Mouse (Mus musculus): ENCODE data around the gene Hps4. TPM values are rescaled to one million over a fixed set of nuclear protein-coding genes. Genes with fewer than 3 reads are reported as not detected.
"Not testable (repeated sequence)": the region's sequence is repeated elsewhere in the genome, so short reads cannot be mapped to it uniquely, and the experiment has no call there.

Hps4 gene
- polyA plus RNA-seq, 1 experiment from 2014 or later: 28.8 TPM

GRCm38 (mm10) chr5:112411072-112411471 lies 68.2 kb downstream of the Hps4 start:
- no peak for TF ChIP-seq CTCF (IDR thresholded peaks at IDR 0.05; ENCODE audit: low read depth)
- no peaks in the 10 kb centered on the region for H3K36me3 ChIP-seq (ENCODE audit: control insufficient read depth, insufficient read depth)
- H3K27me3 ChIP-seq (replicated peaks; ENCODE audit: control insufficient read depth, insufficient read depth, low read length): peaks cover 8% of the 10 kb centered on the region
- H3K9ac ChIP-seq (ENCODE audit: low read depth, low read length): no peak overlapping the region
- WGBS: 43% methylated on average over 11 of the region's 11 CpGs
- no peak overlapping the region for H3K4me3 ChIP-seq (ENCODE audit: low read depth, low read length)
- no peak overlapping the region for H3K27ac ChIP-seq (ENCODE audit: low read depth, low read length)
- no peaks in the 10 kb centered on the region for H3K4me1 ChIP-seq (replicated peaks; ENCODE audit: control insufficient read depth, insufficient read depth, low read length)
- ATAC-seq: no peak
- no peaks in the 10 kb centered on the region for H3K9me3 ChIP-seq (ENCODE audit: control insufficient read depth)
- no peak overlapping the region for H3K4me2 ChIP-seq (replicated peaks; ENCODE audit: low read depth)

GRCm38 (mm10) chr5:112411514-112412335 lies 68.8 kb downstream of the Hps4 start:
- H3K27me3 ChIP-seq (replicated peaks; ENCODE audit: control insufficient read depth, insufficient read depth, low read length): peaks cover 8% of the 10 kb centered on the region
- no peaks in the 10 kb centered on the region for H3K9me3 ChIP-seq (ENCODE audit: control insufficient read depth)
- WGBS: 14% methylated on average over 19 of the region's 19 CpGs
- no peak overlapping the region for H3K9ac ChIP-seq (ENCODE audit: low read depth, low read length)
- no peak overlapping the region for H3K27ac ChIP-seq (ENCODE audit: low read depth, low read length)
- H3K4me3 ChIP-seq (ENCODE audit: low read depth, low read length): no peak overlapping the region
- H3K36me3 ChIP-seq (ENCODE audit: control insufficient read depth, insufficient read depth): no peaks in the 10 kb centered on the region
- H3K4me2 ChIP-seq (replicated peaks; ENCODE audit: low read depth): no peak overlapping the region
- TF ChIP-seq CTCF (IDR thresholded peaks at IDR 0.05; ENCODE audit: low read depth): no peak
- ATAC-seq: no peak
- H3K4me1 ChIP-seq (replicated peaks; ENCODE audit: control insufficient read depth, insufficient read depth, low read length): no peaks in the 10 kb centered on the region

GRCm38 (mm10) chr5:112412781-112413180 lies 69.9 kb downstream of the Hps4 start:
- not testable (repeated sequence) for H3K9ac ChIP-seq (ENCODE audit: low read depth, low read length); H3K4me2 ChIP-seq (replicated peaks; ENCODE audit: low read depth); H3K4me3 ChIP-seq (ENCODE audit: low read depth, low read length); H3K9me3 ChIP-seq (ENCODE audit: control insufficient read depth); H3K27ac ChIP-seq (ENCODE audit: low read depth, low read length); ATAC-seq; H3K27me3 ChIP-seq (replicated peaks; ENCODE audit: control insufficient read depth, insufficient read depth, low read length); H3K36me3 ChIP-seq (ENCODE audit: control insufficient read depth, insufficient read depth); H3K4me1 ChIP-seq (replicated peaks; ENCODE audit: control insufficient read depth, insufficient read depth, low read length)
- 74% methylated on average over 4 of the region's 4 CpGs for WGBS

GRCm38 (mm10) chr5:112416673-112417072 lies 73.8 kb downstream of the Hps4 start:
- WGBS: 57% methylated on average over 5 of the region's 5 CpGs
- no peak overlapping the region for H3K4me2 ChIP-seq (replicated peaks; ENCODE audit: low read depth)
- no peak for ATAC-seq
- peaks cover 8% of the 10 kb centered on the region for H3K27me3 ChIP-seq (replicated peaks; ENCODE audit: control insufficient read depth, insufficient read depth, low read length)
- no peaks in the 10 kb centered on the region for H3K36me3 ChIP-seq (ENCODE audit: control insufficient read depth, insufficient read depth)
- no peak overlapping the region for H3K4me3 ChIP-seq (ENCODE audit: low read depth, low read length)
- H3K9ac ChIP-seq (ENCODE audit: low read depth, low read length): no peak overlapping the region
- no peak overlapping the region for H3K27ac ChIP-seq (ENCODE audit: low read depth, low read length)
- no peak for TF ChIP-seq CTCF (IDR thresholded peaks at IDR 0.05; ENCODE audit: low read depth)
- H3K4me1 ChIP-seq (replicated peaks; ENCODE audit: control insufficient read depth, insufficient read depth, low read length): no peaks in the 10 kb centered on the region
- H3K9me3 ChIP-seq (ENCODE audit: control insufficient read depth): no peaks in the 10 kb centered on the region

- Histone ChIP-seq H3K4me3 (ENCODE audit: low read depth, low read length) (no peak overlapping the region), H3K9me3 (ENCODE audit: control insufficient read depth) (no peaks in the 10 kb centered on the region), H3K27me3 (replicated peaks; ENCODE audit: control insufficient read depth, insufficient read depth, low read length) (no peaks in the 10 kb centered on the region; the same call in none of the 2 replicates), H3K4me2 (replicated peaks; ENCODE audit: low read depth) (no peak overlapping the region), H3K4me1 (replicated peaks; ENCODE audit: control insufficient read depth, insufficient read depth, low read length) (no peaks in the 10 kb centered on the region), H3K36me3 (ENCODE audit: control insufficient read depth, insufficient read depth) (no peaks in the 10 kb centered on the region), H3K27ac (ENCODE audit: low read depth, low read length) (no peak overlapping the region), H3K9ac (ENCODE audit: low read depth, low read length) (no peak overlapping the region)
- no peak for ATAC-seq
- WGBS: 61% methylated on average over 4 of the region's 4 CpGs
- no peak for TF ChIP-seq CTCF (IDR thresholded peaks at IDR 0.05; ENCODE audit: low read depth)
These were observed 75.1 kb downstream of the Hps4 start for GRCm38 (mm10) chr5:112418023-112418422.

GRCm38 (mm10) chr5:112419535-112419934 lies 76.7 kb downstream of the Hps4 start:
- Histone ChIP-seq H3K9me3 (ENCODE audit: control insufficient read depth) (no peaks in the 10 kb centered on the region), H3K4me2 (replicated peaks; ENCODE audit: low read depth) (no peak overlapping the region), H3K9ac (ENCODE audit: low read depth, low read length) (no peak overlapping the region), H3K36me3 (ENCODE audit: control insufficient read depth, insufficient read depth) (no peaks in the 10 kb centered on the region), H3K27me3 (replicated peaks; ENCODE audit: control insufficient read depth, insufficient read depth, low read length) (no peaks in the 10 kb centered on the region; the same call in 1 of the 2 replicates), H3K4me1 (replicated peaks; ENCODE audit: control insufficient read depth, insufficient read depth, low read length) (no peaks in the 10 kb centered on the region), H3K4me3 (ENCODE audit: low read depth, low read length) (no peak overlapping the region), H3K27ac (ENCODE audit: low read depth, low read length) (no peak overlapping the region)
- 48% methylated on average over 12 of the region's 12 CpGs for WGBS
- ATAC-seq: no peak
- no peak for TF ChIP-seq CTCF (IDR thresholded peaks at IDR 0.05; ENCODE audit: low read depth)
